Mouse (Mus musculus) NIH3T3 (cell line): ENCODE measurements around the gene Rmdn2.

ENCODE experiments used
- DNase-seq: peaks from one replicate; pipeline ENCODE4 v3.0.0-alpha.2; 2012; ENCODE audit warnings: low read depth

The Rmdn2 gene

DNA sequence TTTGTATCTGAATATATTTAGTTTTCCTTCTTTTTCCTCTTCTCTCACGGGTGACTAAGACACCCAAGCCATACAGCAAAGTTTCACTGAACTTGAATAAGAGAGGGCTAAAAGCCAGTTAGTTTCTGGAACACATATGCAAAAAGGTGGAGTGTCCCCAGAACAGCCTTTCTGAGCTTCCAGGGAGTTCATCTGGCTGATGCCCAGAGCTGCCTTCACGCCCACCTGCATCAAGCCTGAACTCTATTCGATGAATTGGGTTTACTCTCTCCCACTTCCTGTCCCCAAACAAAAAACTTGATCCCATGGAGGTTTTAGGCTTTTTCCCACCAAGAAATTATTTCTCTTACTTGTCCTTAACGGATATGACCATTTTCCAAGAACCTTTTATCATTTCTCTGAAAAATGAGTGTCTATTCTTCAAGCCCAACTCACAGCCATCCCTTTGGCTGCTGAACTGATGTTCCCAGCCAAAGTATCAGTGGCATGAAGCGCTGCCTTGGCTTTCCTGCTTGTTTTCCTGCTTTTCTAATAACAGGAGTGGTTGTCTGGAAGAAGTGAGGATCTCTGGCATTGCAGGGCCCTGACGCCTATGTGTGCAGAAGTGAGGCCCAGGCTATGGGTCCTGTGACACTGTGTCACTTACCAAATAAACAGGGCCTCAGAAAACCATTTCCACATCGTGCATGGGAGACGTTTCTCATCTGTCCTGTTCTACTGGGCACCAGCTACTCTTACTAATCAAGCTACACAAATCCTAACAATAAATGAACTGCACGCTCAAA is 94.2 kb downstream of the Rmdn2 start:
- no peak for DNase-seq

DNA sequence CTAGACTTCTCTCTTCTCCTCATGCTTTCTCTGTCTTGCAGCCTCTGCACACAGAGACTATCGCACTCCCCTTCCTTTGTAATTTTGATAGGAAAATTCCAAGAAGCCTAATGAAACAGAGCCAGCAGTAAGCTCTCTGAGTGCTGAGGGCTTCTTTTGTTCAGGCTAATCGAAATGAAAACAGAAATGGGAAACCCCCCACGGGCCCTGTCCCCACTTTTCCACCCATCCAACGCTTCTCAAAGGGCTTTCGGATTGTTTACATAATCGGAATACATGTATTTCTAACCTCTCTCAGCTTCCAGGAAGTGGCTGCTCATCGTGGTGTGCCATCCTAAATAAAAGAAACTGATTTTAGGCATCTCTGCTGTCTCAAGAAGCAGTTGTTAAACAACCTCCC is 96.5 kb downstream of the Rmdn2 start:
- no peak for DNase-seq

GRCm38 (mm10) chr17:79709718-79710117 is 98.1 kb downstream of the Rmdn2 start:
- DNase-seq: no peak

GRCm38 (mm10) chr17:79710246-79710842 is 98.7 kb downstream of the Rmdn2 start:
- DNase-seq: no peak

- no peak for DNase-seq
Measured at GRCm38 (mm10) chr17:79711944-79712343, 100.3 kb downstream of the Rmdn2 start.

DNA sequence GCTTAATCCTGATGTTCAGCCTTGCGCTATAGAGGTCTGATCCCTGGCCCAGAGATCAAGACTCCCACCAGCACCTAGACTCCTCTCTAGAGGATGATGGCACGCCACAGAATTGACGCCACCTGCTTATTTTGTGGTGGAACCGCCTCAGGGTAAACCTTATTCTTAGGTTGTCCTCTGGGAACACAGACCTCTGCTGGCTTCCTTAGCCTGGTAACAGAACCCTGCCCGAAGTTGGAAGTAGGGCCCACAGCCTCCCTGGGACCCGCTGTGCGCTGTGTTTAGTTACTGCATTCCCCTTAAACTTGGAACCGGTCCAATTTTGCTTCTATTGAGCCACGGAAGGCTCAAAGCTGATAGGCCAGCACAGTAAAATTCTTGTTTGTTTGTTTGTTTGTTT is 100.9 kb downstream of the Rmdn2 start:
- peak; percentile 48 for DNase-seq

DNA sequence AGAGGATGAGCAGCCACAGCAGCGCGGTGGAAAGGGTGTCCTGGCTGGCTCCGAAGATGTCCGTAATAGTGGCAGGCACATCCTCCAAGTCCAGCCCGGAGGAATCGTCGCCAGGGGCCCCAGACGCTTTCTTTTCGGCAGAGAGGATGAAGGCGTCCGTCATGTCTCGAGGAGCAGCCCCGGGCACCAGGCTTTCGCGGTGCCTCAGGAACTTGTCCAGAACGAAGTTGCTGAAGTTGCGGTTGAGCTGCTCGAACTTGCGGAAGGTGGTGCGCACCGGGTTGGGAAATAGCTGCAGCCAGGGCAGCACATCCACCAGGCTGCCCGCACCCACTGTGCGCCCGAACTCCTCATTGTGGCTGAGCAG is 101.6 kb downstream of the Rmdn2 start:
- peak; percentile 37 for DNase-seq

DNA sequence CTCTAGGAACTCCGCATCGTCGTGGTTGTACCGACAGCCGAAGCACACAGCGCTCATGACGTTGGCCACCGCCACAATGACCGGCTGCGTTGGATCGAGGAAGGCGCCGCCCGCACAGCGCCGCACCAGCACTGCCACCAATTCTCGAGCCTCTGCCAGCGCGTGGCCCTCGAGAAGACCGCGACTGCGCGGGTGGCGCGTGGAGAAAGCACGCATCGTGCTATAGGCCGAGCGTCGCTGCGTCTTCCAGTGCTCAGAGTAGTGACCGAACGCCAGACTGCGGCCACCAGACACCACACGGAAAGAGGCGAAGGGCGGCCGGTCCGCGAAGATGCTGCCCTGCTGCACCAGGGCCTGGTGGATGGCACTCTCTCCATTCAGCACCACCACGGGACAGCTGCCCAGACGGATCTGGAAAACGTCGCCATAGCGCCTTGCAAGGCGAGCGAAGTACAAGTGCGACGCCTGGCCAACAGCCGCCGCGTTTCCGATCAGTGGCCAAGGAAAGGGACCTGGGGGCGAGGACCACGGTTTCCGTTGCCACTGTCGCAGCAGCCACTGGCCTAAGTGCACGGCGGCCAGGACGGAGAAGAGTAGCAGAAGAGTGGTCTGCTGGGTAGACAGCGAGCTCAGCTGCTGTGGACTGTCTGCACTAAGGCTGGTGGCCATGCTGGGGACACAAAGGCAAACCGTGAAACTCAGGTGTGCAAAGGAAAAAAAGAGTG is 102.1 kb downstream of the Rmdn2 start:
- peak; percentile 72 for DNase-seq

DNA sequence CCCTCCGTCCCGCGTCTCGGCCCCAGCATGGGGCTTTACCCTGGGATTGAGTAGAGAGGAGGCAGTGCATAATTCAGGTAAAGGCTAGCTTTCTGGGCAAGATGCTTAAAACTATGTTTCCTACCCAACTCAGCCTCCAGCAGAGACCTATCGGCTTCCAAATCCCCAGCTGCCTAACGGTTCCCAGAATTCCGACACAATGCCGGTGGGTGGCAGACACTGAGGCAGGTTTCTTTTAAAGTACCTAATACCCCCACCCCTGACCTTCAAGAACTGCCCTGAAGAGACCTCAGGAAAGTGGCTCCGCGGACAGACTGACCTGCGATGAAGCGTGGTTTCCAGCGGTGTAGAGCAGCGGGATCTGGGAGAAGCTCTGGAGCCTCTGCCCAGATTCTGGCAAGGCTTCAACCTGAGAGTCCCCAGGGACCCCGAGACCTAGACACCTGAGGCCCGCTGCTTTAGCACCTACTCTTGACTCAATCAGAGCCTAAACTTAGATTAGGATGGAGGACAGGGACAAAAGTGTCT is 102.8 kb downstream of the Rmdn2 start:
- peak; percentile 48 for DNase-seq

DNA sequence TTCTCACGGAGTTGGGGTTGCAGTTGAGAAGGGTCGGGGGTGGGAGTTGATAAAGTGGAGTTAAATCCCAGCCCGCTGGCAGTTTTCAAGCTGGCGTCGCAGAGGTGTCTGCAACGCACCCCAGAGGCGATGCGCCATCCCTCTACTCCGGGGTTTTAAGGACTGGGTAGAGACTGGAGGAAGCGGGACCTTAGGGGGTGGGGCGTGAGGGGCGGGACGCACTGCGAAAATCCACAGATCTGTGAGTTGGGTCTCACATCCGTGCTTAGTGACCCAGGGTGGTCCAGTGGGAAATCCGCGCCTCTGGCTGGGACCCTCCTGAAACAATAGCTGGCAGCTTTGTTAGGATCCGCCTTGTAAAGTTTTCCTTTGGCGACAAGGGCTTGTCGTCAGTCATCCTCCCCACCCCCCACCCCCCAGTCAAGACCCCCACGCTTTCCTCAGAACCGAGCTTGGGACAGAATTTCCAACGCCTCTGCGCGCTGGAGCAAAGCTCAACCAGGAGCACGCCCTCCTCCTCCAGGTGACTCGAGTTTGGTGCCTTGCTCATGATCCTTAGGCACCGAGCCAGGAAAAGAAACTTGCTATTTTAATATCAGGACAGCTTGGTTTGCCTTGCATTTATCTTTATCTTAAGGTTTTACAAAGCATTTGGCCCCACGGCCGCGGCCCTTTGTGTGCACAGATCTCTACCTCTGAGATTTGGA is 103.4 kb downstream of the Rmdn2 start, which contains the start of gene Cyp1b1:
Gene Cyp1b1, minus strand, starts transcription at position 131 of the 707 bp plus-strand sequence.
- DNase-seq: peak; percentile 53

GRCm38 (mm10) chr17:79715649-79716143 is 104.0 kb downstream of the Rmdn2 start:
- peak; percentile 86 for DNase-seq

DNA sequence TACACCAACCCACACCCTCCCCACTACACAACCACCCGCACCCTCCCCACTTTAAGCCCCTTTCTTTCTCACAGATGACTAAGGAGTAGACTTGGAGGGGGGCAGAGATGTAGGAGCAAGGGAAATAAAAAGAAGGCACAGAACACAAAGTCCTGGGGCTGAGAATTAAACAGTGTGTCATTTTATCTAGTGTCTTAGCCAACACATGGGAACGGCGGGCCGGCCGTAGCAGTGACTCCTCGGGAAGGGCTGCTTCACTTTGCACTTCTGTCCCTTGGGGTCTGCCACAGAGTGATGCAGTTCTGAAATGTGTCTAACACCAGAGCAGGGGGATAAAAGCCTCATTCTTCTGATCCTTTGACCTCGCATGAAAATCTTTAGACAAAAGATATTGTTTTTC is 109.0 kb downstream of the Rmdn2 start:
- DNase-seq: no peak

DNA sequence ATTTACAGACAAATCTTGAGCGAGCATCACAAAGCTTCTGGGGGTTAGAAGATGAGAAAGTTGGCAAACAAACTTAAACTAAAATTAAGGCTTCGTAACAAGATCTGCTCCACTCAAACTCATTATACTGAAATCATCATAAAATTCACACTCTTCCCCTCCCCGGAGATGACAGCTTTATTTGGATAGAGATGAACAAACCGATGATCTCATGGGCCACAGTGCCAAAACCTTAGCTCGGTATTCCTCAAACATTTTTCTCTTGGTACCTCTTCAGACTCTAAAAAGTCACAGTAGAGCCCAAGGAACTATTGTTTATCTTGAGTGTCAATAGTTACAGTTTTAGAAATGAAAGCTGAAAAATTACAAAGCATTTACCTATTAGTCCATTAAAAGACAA is 115.0 kb downstream of the Rmdn2 start:
- DNase-seq: peak; percentile 49

- DNase-seq: no peak
Measured at GRCm38 (mm10) chr17:79728053-79728584, 116.5 kb downstream of the Rmdn2 start.

- peak; percentile 34 for DNase-seq
Measured at GRCm38 (mm10) chr17:79728585-79729503, 117.2 kb downstream of the Rmdn2 start.

GRCm38 (mm10) chr17:79730988-79731387 is 119.3 kb downstream of the Rmdn2 start:
- peak; percentile 82 for DNase-seq

- no peak for DNase-seq
Measured at GRCm38 (mm10) chr17:79733039-79733438, 121.4 kb downstream of the Rmdn2 start.

DNA sequence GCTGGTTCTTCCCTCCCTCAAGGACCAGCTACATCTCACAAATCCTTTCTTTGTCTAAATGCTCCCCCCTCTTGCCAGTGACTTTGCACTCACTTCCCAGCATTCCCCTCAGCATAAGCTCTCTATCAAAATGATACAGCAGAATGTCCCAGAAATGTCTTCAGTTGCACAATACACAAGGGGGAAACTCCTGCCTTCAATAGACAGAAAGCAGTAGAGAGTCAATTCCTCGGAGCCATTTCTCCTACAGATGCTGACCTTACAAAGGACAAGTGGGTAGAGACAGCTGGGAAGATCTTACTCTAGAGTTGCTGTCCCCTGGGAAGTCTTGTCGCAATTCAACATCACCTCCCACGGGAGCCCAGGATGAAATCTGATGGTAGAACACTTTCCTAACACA is 125.9 kb downstream of the Rmdn2 start:
- DNase-seq: peak; percentile 36

DNA sequence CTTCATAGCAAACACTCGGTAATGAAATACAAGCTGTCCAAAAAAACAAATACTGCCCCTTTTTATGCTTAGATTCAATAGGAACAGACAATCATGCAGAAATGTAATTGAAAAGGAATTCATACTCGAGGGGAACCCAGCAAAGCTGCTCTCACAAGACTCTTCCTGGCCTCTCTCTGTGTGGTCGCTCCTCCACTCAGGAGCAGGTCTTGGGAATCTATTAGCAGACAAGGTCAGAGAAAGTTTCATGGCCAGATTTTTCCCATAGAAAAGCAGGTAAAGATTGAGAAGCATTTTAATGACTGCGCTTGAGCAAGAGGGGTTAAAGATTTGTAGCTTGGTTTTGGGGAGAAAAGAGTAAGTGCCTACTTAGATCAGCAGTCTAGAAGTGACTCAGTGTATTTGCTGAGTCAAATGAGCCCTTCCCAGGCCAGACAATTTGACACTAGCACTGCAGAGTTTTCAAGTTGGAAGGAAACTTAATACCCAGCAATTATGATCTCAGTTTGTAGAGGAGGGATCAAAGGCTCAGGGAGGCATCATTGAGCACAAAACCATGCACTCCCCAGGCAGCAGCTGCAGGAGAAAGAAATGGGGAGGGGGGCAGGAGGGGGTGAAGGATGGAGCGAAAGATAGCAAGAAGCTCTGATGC is 127.3 kb downstream of the Rmdn2 start:
- peak; percentile 80 for DNase-seq

DNA sequence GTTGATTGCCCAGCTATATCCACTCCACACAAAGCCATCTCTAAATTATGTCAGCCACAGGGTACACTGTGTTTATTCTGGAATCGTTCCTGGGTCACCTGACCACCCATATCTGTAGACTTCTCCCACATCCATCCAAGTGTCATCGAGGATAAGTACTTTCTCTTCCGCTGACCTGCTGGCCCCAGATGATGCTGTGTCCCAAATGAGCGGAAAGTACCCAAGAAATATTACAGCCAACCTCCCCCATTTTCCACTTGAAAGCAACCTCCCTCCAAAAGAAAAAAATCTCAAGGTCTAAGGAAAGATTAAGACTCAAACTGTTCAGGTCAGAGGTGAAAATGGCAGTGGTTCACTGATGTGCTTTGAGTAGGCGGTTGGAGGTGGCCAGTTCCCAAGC is 131.0 kb downstream of the Rmdn2 start:
- DNase-seq: no peak
